Comparison of ENCODE assay signal across 8 mouse cellular contexts in genomic region chr10:21993515-21994373, GRCm38 (mm10).
A peak's percentile ranks its signal among the peaks of the same experiment; 100 is the strongest.
DNase-seq lines count a peak whose midpoint lies in the region; ATAC-seq lines count a peak whose summit lies in the region.

No protein-coding gene starts in this region.

- 0 out of 2 replicates have a peak, but pooled peaks cover 11% of the 10 kb centered on the region for H3K36me3 ChIP-seq in forebrain, embryonic 10.5 days (replicated peaks)

- peaks cover 25% of the 10 kb centered on the region for H3K27me3 ChIP-seq in forebrain, embryonic 10.5 days (ENCODE audit: poor library complexity, severe bottlenecking)

- H3K9me3 ChIP-seq in forebrain, embryonic 10.5 days: no peaks in the 10 kb centered on the region

- intact Hi-C loops in heart, postnatal 10 days (cut with DNase I): loop anchor here (2.0 to 5.0 kb wide), 5 partner anchors 41 to 446 kb away; no protein-coding TSS in a partner anchor

- DNase-seq in frontal cortex, postnatal 36 days (ENCODE audit: low spot score in 2 of 2): no peak
- peak; percentile 74 to 75 for DNase-seq in adrenal gland, postnatal 36 days
- peak; percentile 71 for DNase-seq in forebrain, embryonic 10.5 days (ENCODE audit: extremely low spot score, low spot score)
- peak; percentile 83 to 86 for DNase-seq in heart, postnatal 10 days
- peak; percentile 78 to 90 for DNase-seq in kidney, postnatal 25 days
- DNase-seq in lung, postnatal 36 days: peak; percentile 78
- peak; percentile 17 to 48 for DNase-seq in spleen, postnatal 14 days (ENCODE audit: low spot score in 2 of 2)

- peak; percentile 22 for ATAC-seq in frontal cortex, adult (ENCODE audit: low TSS enrichment)

- H3K4me3 ChIP-seq in forebrain, embryonic 10.5 days: peak overlapping the region; percentile 75

- under 1% methylated on average over 59 of the region's 60 CpGs for WGBS in forebrain, embryonic 10.5 days

- peaks cover 37% of the 10 kb centered on the region for H3K4me1 ChIP-seq in forebrain, embryonic 10.5 days

- H3K27ac ChIP-seq in forebrain, embryonic 10.5 days: peak overlapping the region; percentile 86

Comparison
In these comparisons a context has a peak if more than half of its experiments do, and no peak if none do; other contexts are left out.
1. DNase-seq: peak in adrenal gland, postnatal 36 days (2 of 2), forebrain, embryonic 10.5 days (single experiment), heart, postnatal 10 days (2 of 2), kidney, postnatal 25 days (2 of 2), lung, postnatal 36 days (single experiment) and spleen, postnatal 14 days (2 of 2); none in frontal cortex, postnatal 36 days (0 of 2).